Mouse (Mus musculus) myocyte (in vitro differentiated cells): ENCODE results near the gene Dtx1.

Experiments used
- E2F4 ChIP-seq: IDR thresholded peaks from one replicate; pipeline ENCODE4 v1.6.1; 2011; ENCODE audit warnings: mild to moderate bottlenecking, control low read depth, moderate library complexity; ENCODE audit not compliant: insufficient read depth
- MAX ChIP-seq: IDR thresholded peaks from one replicate; pipeline ENCODE4 v1.6.1; 2011; ENCODE audit warnings: low read depth, mild to moderate bottlenecking, control low read depth
- MYOD1 ChIP-seq, 3 experiments: IDR thresholded peaks; one replicate each; pipeline ENCODE4 v1.6.1; 2011; ENCODE audit warnings: control low read depth in 2 of 3, low read depth in 2 of 3, mild to moderate bottlenecking in 2 of 3, moderate library complexity in 1 of 3; ENCODE audit not compliant: insufficient read length in 2 of 3, control insufficient read depth in 1 of 3
- MYOG ChIP-seq, 3 experiments: IDR thresholded peaks; one replicate each; pipeline ENCODE4 v1.6.1; 2011; ENCODE audit warnings: control low read depth in 2 of 3, low read depth in 2 of 3, mild to moderate bottlenecking in 2 of 3; ENCODE audit not compliant: insufficient read length in 2 of 3, control insufficient read depth in 1 of 3, insufficient read depth in 1 of 3
- POLR2A ChIP-seq: IDR thresholded peaks from one replicate; pipeline ENCODE4 v1.6.1; 2011; ENCODE audit warnings: low read depth, mild to moderate bottlenecking, control low read depth, moderate library complexity; ENCODE audit not compliant: insufficient read length
- POLR2AphosphoS2 ChIP-seq: IDR thresholded peaks from one replicate; pipeline ENCODE4 v1.6.1; 2011; ENCODE audit warnings: low read depth, control low read depth; ENCODE audit not compliant: insufficient read length
- REST ChIP-seq: IDR thresholded peaks from one replicate; pipeline ENCODE4 v1.6.1; 2011; ENCODE audit warnings: mild to moderate bottlenecking, control low read depth, moderate library complexity; ENCODE audit not compliant: insufficient read depth, insufficient read length
- TCF12 ChIP-seq: IDR thresholded peaks from one replicate; pipeline ENCODE4 v1.6.1; 2011; ENCODE audit warnings: mild to moderate bottlenecking, control low read depth; ENCODE audit not compliant: poor library complexity, insufficient read depth, severe bottlenecking
- TCF3 ChIP-seq: IDR thresholded peaks from one replicate; pipeline ENCODE4 v1.6.1; 2011; ENCODE audit warnings: low read depth, control low read depth; ENCODE audit not compliant: insufficient read length
- USF1 ChIP-seq: IDR thresholded peaks from one replicate; pipeline ENCODE4 v1.6.1; 2011; ENCODE audit warnings: low read depth, mild to moderate bottlenecking, control low read depth, moderate library complexity

DNA sequence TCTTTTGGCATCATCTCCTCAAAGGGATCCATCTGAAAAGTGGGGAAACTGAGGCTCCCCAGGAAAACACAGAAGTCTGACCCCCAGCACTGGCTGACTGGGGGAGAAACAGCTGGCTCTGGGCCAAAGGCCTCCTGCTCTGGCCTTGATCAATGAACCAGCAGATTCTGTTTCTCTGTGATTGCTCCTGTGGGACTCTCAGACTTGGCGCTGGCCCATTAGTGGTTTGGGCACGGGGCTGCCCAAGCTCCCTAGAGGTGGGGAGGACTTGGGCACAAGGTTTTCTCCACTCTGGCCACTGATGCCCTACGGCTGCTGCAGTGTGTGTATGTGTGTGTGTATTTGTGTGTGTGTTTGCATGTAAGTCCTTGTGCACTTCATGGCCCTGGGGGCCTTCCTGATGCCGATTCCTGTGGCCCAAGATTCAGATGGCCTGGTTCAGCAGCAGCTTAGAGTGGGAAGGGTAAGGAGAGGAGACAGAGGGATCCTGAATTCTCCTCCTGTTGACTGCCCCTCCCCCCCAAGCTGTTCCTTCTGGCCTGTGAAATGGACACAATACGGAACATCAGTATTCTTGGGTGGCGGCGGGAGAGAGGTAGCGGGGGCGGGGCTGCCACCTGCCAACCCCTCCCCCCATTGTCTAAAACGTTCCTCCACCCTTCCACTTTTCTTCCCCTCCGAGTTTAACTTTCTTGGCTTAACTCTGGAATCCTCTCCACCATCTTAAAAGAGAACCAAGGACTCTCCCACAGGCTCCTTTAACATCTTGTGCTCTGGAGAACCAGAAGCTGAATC is 10.5 kb downstream of the Dtx1 start:
- TF ChIP-seq POLR2A (no peak), TCF12 (no peak), MAX (no peak), E2F4 (no peak), USF1 (no peak), MYOG (IDR thresholded peaks at IDR 0.05; ENCODE audit: control insufficient read depth in 1 of 3, insufficient read depth in 1 of 3, insufficient read length in 2 of 3, low read depth in 2 of 3) (no peak), TCF3 (no peak), REST (no peak), POLR2AphosphoS2 (no peak), MYOD1 (IDR thresholded peaks at IDR 0.05; ENCODE audit: control insufficient read depth in 1 of 3, insufficient read length in 2 of 3, low read depth in 2 of 3) (no peak)
